Mouse (Mus musculus): ENCODE measurements around the gene Smarcd2. TPM values are rescaled to one million over a fixed set of nuclear protein-coding genes. Genes with fewer than 3 reads are reported as not detected.

Gene Smarcd2
- polyA plus RNA-seq, 1 experiment from 2014 or later = 72.4 TPM

Other genes with a start within 250 kb of the Smarcd2 start
- 62.2 and 68.6 TPM in 2 replicates for gene Dcaf7, start 236.1 kb downstream of the Smarcd2 start, polyA plus RNA-seq (2014; fragmentation: Nextera tagmentation; extraction: Ambion mirVana)
- 8.8 and 10.3 TPM in 2 replicates for gene Taco1, start 206.9 kb downstream of the Smarcd2 start, polyA plus RNA-seq (2014; fragmentation: Nextera tagmentation; extraction: Ambion mirVana)
- gene Map3k3, start 188.4 kb downstream of the Smarcd2 start, polyA plus RNA-seq (2014; fragmentation: Nextera tagmentation; extraction: Ambion mirVana) = 22.3 and 23.0 TPM in 2 replicates
- gene Gm10840, start 112.1 kb downstream of the Smarcd2 start, polyA plus RNA-seq (2014; fragmentation: Nextera tagmentation; extraction: Ambion mirVana) = not detected in 2 replicates
- 129 and 153 TPM in 2 replicates for gene Limd2, start 112.1 kb downstream of the Smarcd2 start, polyA plus RNA-seq (2014; fragmentation: Nextera tagmentation; extraction: Ambion mirVana)
- gene Strada, start 70.8 kb downstream of the Smarcd2 start, polyA plus RNA-seq (2014; fragmentation: Nextera tagmentation; extraction: Ambion mirVana) = 20.6 and 25.1 TPM in 2 replicates
- 64.4 and 76.1 TPM in 2 replicates for gene Ccdc47, start 56.6 kb downstream of the Smarcd2 start, polyA plus RNA-seq (2014; fragmentation: Nextera tagmentation; extraction: Ambion mirVana)
- 66.5 and 80.8 TPM in 2 replicates for gene Ddx42, start 56.0 kb downstream of the Smarcd2 start, polyA plus RNA-seq (2014; fragmentation: Nextera tagmentation; extraction: Ambion mirVana)
- 65.1 and 69.9 TPM in 2 replicates for gene Ftsj3, start 16.9 kb downstream of the Smarcd2 start, polyA plus RNA-seq (2014; fragmentation: Nextera tagmentation; extraction: Ambion mirVana)
- 248 and 256 TPM in 2 replicates for gene Psmc5, start 16.8 kb downstream of the Smarcd2 start, polyA plus RNA-seq (2014; fragmentation: Nextera tagmentation; extraction: Ambion mirVana)
- 0.16 and 0.26 TPM in 2 replicates for gene Tcam1, start 3.7 kb upstream of the Smarcd2 start, polyA plus RNA-seq (2014; fragmentation: Nextera tagmentation; extraction: Ambion mirVana)
- gene Gh, start 28.9 kb upstream of the Smarcd2 start, polyA plus RNA-seq (2014; fragmentation: Nextera tagmentation; extraction: Ambion mirVana) = not detected in 2 replicates
- 3.8 and 4.2 TPM in 2 replicates for gene Cd79b, start 41.8 kb upstream of the Smarcd2 start, polyA plus RNA-seq (2014; fragmentation: Nextera tagmentation; extraction: Ambion mirVana)
- 0.04 TPM in 1 of 2 replicates, not detected in the other for gene Scn4a, start 80.3 kb upstream of the Smarcd2 start, polyA plus RNA-seq (2014; fragmentation: Nextera tagmentation; extraction: Ambion mirVana)
- 0.60 and 0.74 TPM in 2 replicates for gene Prr29, start 92.5 kb upstream of the Smarcd2 start, polyA plus RNA-seq (2014; fragmentation: Nextera tagmentation; extraction: Ambion mirVana)
- gene Icam2, start 115.1 kb upstream of the Smarcd2 start, polyA plus RNA-seq (2014; fragmentation: Nextera tagmentation; extraction: Ambion mirVana) = 41.6 and 50.5 TPM in 2 replicates
- gene Ern1, start 214.9 kb upstream of the Smarcd2 start, polyA plus RNA-seq (2014; fragmentation: Nextera tagmentation; extraction: Ambion mirVana) = 7.1 and 7.6 TPM in 2 replicates